Mouse (Mus musculus) CH12.LX (cell line): ENCODE data around the gene Pgk1. TPM values are rescaled to one million over a fixed set of nuclear protein-coding genes. Genes with fewer than 3 reads are reported as not detected.

ENCODE experiments used
- DNase-seq: peaks from one replicate; pipeline ENCODE4 v3.0.0-alpha.2; 2013; ENCODE audit errors: extremely low read depth
- H3K27ac ChIP-seq: 2 replicates; pipeline ENCODE4 v1.5.1; 2012; ENCODE audit warnings: low read depth, mild to moderate bottlenecking, control low read depth, moderate library complexity; ENCODE audit not compliant: insufficient read depth
- H3K27me3 ChIP-seq: replicated peaks from 2 replicates; pipeline ENCODE3; 2012; ENCODE audit warnings: inconsistent platforms
- H3K36me3 ChIP-seq, 2 experiments: replicated peaks in 1 of 2; 2 replicates each; pipeline versions ENCODE3 to v1.6.1; 2012; ENCODE audit warnings: inconsistent platforms in 1 of 2, low read length in 1 of 2, mild to moderate bottlenecking in 1 of 2, mixed read lengths in 1 of 2, moderate library complexity in 1 of 2; ENCODE audit not compliant: control insufficient read depth in 1 of 2, insufficient read depth in 1 of 2
- H3K4me1 ChIP-seq, 2 experiments: 2 replicates each; pipeline ENCODE4 v1.6.1; 2012; ENCODE audit warnings: inconsistent platforms in 1 of 2, moderate library complexity in 1 of 2; ENCODE audit not compliant: insufficient read depth in 2 of 2, control insufficient read depth in 1 of 2
- H3K4me2 ChIP-seq: 2 replicates; pipeline ENCODE4 v1.6.1; 2012; ENCODE audit warnings: low read depth, mild to moderate bottlenecking, control low read depth; ENCODE audit not compliant: poor library complexity, insufficient read depth, severe bottlenecking
- H3K4me3 ChIP-seq, 3 experiments: fragments of 150-350 bp in 1 of 3; sonication (generic) in 1 of 3; replicated peaks in 1 of 3; 2 replicates each; pipeline versions ENCODE3 to v1.5.1; 2011 to 2012; ENCODE audit warnings: low read depth in 2 of 3, low read length in 2 of 3, mild to moderate bottlenecking in 2 of 3, moderate library complexity in 2 of 3, control low read depth in 1 of 3, improper control_type of control experiment in 1 of 3, inconsistent platforms in 1 of 3, mixed read lengths in 1 of 3; ENCODE audit not compliant: poor library complexity in 1 of 3
- H3K79me2 ChIP-seq: replicated peaks from 2 replicates; pipeline ENCODE4 v1.6.1; 2012; ENCODE audit warnings: mild to moderate bottlenecking, moderate library complexity; ENCODE audit not compliant: control insufficient read depth, poor library complexity, insufficient read depth, severe bottlenecking; ENCODE audit errors: extremely low read depth
- H3K9ac ChIP-seq: 2 replicates; pipeline ENCODE4 v1.6.1; 2012; ENCODE audit warnings: low read depth, mild to moderate bottlenecking, control low read depth, moderate library complexity; ENCODE audit not compliant: insufficient read depth
- H3K9me3 ChIP-seq: replicated peaks from 2 replicates; pipeline ENCODE3; 2012; ENCODE audit warnings: low read length, inconsistent platforms, mixed read lengths
- CHD1 ChIP-seq: IDR thresholded peaks from 2 replicates; pipeline ENCODE4 v1.6.1; 2012; ENCODE audit warnings: low read depth, low read length, improper control_type of control experiment, inconsistent platforms
- CHD2 ChIP-seq: IDR thresholded peaks from 2 replicates; pipeline ENCODE4 v1.6.1; 2011; ENCODE audit warnings: low read length, improper control_type of control experiment
- E2F4 ChIP-seq: IDR thresholded peaks from 2 replicates; pipeline ENCODE4 v1.6.1; 2011; ENCODE audit warnings: low read depth, low read length, improper control_type of control experiment; ENCODE audit not compliant: insufficient replicate concordance
- GABPA ChIP-seq: IDR thresholded peaks from 2 replicates; pipeline ENCODE4 v1.6.1; 2012; ENCODE audit warnings: low read depth, low read length, improper control_type of control experiment, inconsistent platforms; ENCODE audit not compliant: insufficient replicate concordance
- HCFC1 ChIP-seq: IDR thresholded peaks from 2 replicates; pipeline ENCODE4 v1.6.1; 2012; ENCODE audit warnings: low read depth, mild to moderate bottlenecking, inconsistent platforms, low read length, improper control_type of control experiment
- IRF4 ChIP-seq: IDR thresholded peaks from 2 replicates; pipeline ENCODE4 v1.6.1; 2014; ENCODE audit warnings: low read depth, mild to moderate bottlenecking, inconsistent platforms, low read length, improper control_type of control experiment
- JUND ChIP-seq: conservative IDR thresholded peaks from 2 replicates; pipeline ENCODE4 v1.6.1; 2011; ENCODE audit warnings: low read depth, low read length, improper control_type of control experiment
- KAT2A ChIP-seq: IDR thresholded peaks from 2 replicates; pipeline ENCODE4 v1.6.1; 2012; ENCODE audit warnings: low read length, improper control_type of control experiment, inconsistent platforms; ENCODE audit not compliant: insufficient replicate concordance
- MAFK ChIP-seq: IDR thresholded peaks from 2 replicates; pipeline ENCODE4 v1.6.1; 2011; ENCODE audit warnings: low read length, improper control_type of control experiment; ENCODE audit not compliant: insufficient replicate concordance
- MAX ChIP-seq: IDR thresholded peaks from 2 replicates; pipeline ENCODE4 v1.6.1; 2011; ENCODE audit warnings: low read length, improper control_type of control experiment
- MXI1 ChIP-seq: IDR thresholded peaks from 2 replicates; pipeline ENCODE4 v1.6.1; 2011; ENCODE audit warnings: mild to moderate bottlenecking, low read depth, low read length, improper control_type of control experiment
- MYC ChIP-seq: IDR thresholded peaks from 2 replicates; pipeline ENCODE4 v1.6.1; 2011; ENCODE audit warnings: low read depth, mild to moderate bottlenecking, improper control_type of control experiment, low read length
- NELFE ChIP-seq: IDR thresholded peaks from 2 replicates; pipeline ENCODE4 v1.6.1; 2011; ENCODE audit warnings: low read depth, low read length, improper control_type of control experiment
- NRF1 ChIP-seq: IDR thresholded peaks from 2 replicates; pipeline ENCODE4 v1.6.1; 2014; ENCODE audit warnings: low read depth, mild to moderate bottlenecking, inconsistent platforms, low read length, improper control_type of control experiment, moderate library complexity
- PAX5 ChIP-seq: IDR thresholded peaks from 2 replicates; pipeline ENCODE4 v1.6.1; 2012; ENCODE audit warnings: low read length, inconsistent platforms, mixed read lengths
- POLR2A ChIP-seq: IDR thresholded peaks from 2 replicates; pipeline ENCODE4 v1.6.1; 2011; ENCODE audit warnings: low read depth, mild to moderate bottlenecking, improper control_type of control experiment, low read length
- RAD21 ChIP-seq: IDR thresholded peaks from 2 replicates; pipeline ENCODE4 v1.6.1; 2011; ENCODE audit warnings: low read depth, mild to moderate bottlenecking, low read length, improper control_type of control experiment, moderate library complexity
- RCOR1 ChIP-seq: conservative IDR thresholded peaks from 2 replicates; pipeline ENCODE4 v1.6.1; 2012; ENCODE audit warnings: low read depth, mild to moderate bottlenecking, inconsistent platforms, low read length, improper control_type of control experiment
- SIN3A ChIP-seq: IDR thresholded peaks from 2 replicates; pipeline ENCODE4 v1.6.1; 2012; ENCODE audit warnings: low read length, improper control_type of control experiment, inconsistent platforms
- UBTF ChIP-seq: IDR thresholded peaks from 2 replicates; pipeline ENCODE4 v1.6.1; 2012; ENCODE audit warnings: low read depth, mild to moderate bottlenecking, inconsistent platforms, low read length, improper control_type of control experiment, moderate library complexity
- USF2 ChIP-seq: conservative IDR thresholded peaks from 2 replicates; pipeline ENCODE4 v1.6.1; 2011; ENCODE audit warnings: low read depth, low read length, improper control_type of control experiment
- ZC3H11A ChIP-seq: IDR thresholded peaks from 2 replicates; pipeline ENCODE4 v1.6.1; 2012; ENCODE audit warnings: low read depth, mild to moderate bottlenecking, inconsistent platforms, low read length, improper control_type of control experiment
- ZKSCAN1 ChIP-seq: IDR thresholded peaks from 2 replicates; pipeline ENCODE4 v1.6.1; 2012; ENCODE audit warnings: low read depth, inconsistent platforms, low read length, improper control_type of control experiment, borderline replicate concordance
- dilution Hi-C: fragments of 300-500 bp; cut with MboI; formaldehyde crosslinking; loops from 2 replicates; pipeline ENCODE4 v1.14.3; 2020; ENCODE audit warnings: low sequenced_read_pairs; ENCODE audit not compliant: extremely low pct_unique_long_range_greater_than_20kb, extremely low pct_ligation_motif_present
- in situ Hi-C: fragments of 300-500 bp; cut with MboI; formaldehyde crosslinking; loops from 3 replicates; pipeline ENCODE4 v1.14.3; 2019; ENCODE audit warnings: low sequenced_read_pairs, low pct_ligation_motif_present, low pct_unique_long_range_greater_than_20kb, mixed read lengths
- polyA plus RNA-seq: library from polyadenylated mRNA; unstranded; fragments of >175 nt; gene quantifications from 2 replicates; pipeline ENCODE4 v1.2.1, GENCODE M21; 2012; ENCODE audit warnings: low read depth; ENCODE audit not compliant: insufficient read length
- total RNA-seq, 2 experiments: library from RNA; depleted of rRNA; stranded (reverse); fragments of 300-350 nt in 1 of 2; fragments of >200 nt in 1 of 2; gene quantifications; 2 replicates each; pipeline ENCODE4 v1.2.3; 2012 to 2014

Gene Pgk1
- total and polyA plus RNA-seq, 3 experiments = 679 to 1,645 (median 1,096) TPM

GRCm38 (mm10) chrX:106171853-106172154 is 15.1 kb upstream of the Pgk1 start:
- in situ Hi-C loops = no loop called here
- Histone ChIP-seq H3K79me2 (no peaks in the 10 kb centered on the region), H3K27me3 (no peaks in the 10 kb centered on the region), H3K9ac (no peak overlapping the region), H3K27ac (no peak overlapping the region), H3K4me2 (peak overlapping the region; percentile 8), H3K4me3 (no peak overlapping the region), H3K36me3 (no peaks in the 10 kb centered on the region), H3K4me1 (no peaks in the 10 kb centered on the region), H3K9me3 (no peaks in the 10 kb centered on the region)
- no peak for DNase-seq
- TF ChIP-seq JUND (no peak), CHD1 (no peak), SIN3A (no peak), HCFC1 (no peak), USF2 (no peak), ZC3H11A (no peak), MAFK (no peak), MAX (no peak), MYC (no peak), GABPA (no peak), IRF4 (no peak)
- dilution Hi-C loops = no loop called here

GRCm38 (mm10) chrX:106176331-106176730 is 10.6 kb upstream of the Pgk1 start:
- Histone ChIP-seq H3K27ac (no peak overlapping the region), H3K4me3 (no peak overlapping the region), H3K9me3 (no peaks in the 10 kb centered on the region), H3K4me2 (no peak overlapping the region), H3K79me2 (no peaks in the 10 kb centered on the region), H3K4me1 (peaks cover 0 to 5% of the 10 kb centered on the region in 2 experiments; a peak in 1 of 4 replicates), H3K9ac (no peak overlapping the region), H3K27me3 (no peaks in the 10 kb centered on the region), H3K36me3 (no peaks in the 10 kb centered on the region)
- TF ChIP-seq POLR2A (no peak), MXI1 (no peak), NELFE (no peak), MAX (no peak), GABPA (no peak), RAD21 (no peak), KAT2A (no peak), RCOR1 (no peak), CHD2 (no peak), CHD1 (no peak), E2F4 (no peak), PAX5 (no peak), NRF1 (no peak), UBTF (no peak), ZC3H11A (no peak), ZKSCAN1 (no peak)
- no peak for DNase-seq
- dilution Hi-C loops (no loop called here), in situ Hi-C loops (no loop called here)
